Mouse (Mus musculus) small intestine, adult 2 months (tissue): ENCODE data around the gene Rab3il1. TPM values are rescaled to one million over a fixed set of nuclear protein-coding genes. Genes with fewer than 3 reads are reported as not detected.

ENCODE experiments used
- H3K27ac ChIP-seq: fragments of 200-500 bp; 2 replicates; pipeline ENCODE4 v1.5.1; 2012; ENCODE audit warnings: low read depth, low read length, control low read depth, inconsistent platforms; ENCODE audit not compliant: insufficient read depth
- H3K27me3 ChIP-seq: fragments of 200-500 bp; 2 replicates; pipeline ENCODE4 v1.6.1; 2012; ENCODE audit warnings: mild to moderate bottlenecking, moderate library complexity, low read length, inconsistent platforms; ENCODE audit not compliant: control insufficient read depth, insufficient read depth
- H3K36me3 ChIP-seq: fragments of 200-500 bp; 2 replicates; pipeline ENCODE4 v1.6.1; 2012; ENCODE audit warnings: mild to moderate bottlenecking, low read length, control low read depth, inconsistent platforms; ENCODE audit not compliant: control insufficient read depth, insufficient read depth
- H3K4me1 ChIP-seq: fragments of 200-500 bp; 2 replicates; pipeline ENCODE4 v1.6.1; 2012; ENCODE audit warnings: low read length, inconsistent platforms, mixed read lengths; ENCODE audit not compliant: control insufficient read depth, insufficient read depth, insufficient read length
- H3K4me3 ChIP-seq: fragments of 200-500 bp; 2 replicates; pipeline ENCODE4 v1.5.1; 2012; ENCODE audit warnings: low read depth, mild to moderate bottlenecking, control low read depth, inconsistent platforms, low read length, moderate library complexity
- CTCF ChIP-seq: fragments of 200-500 bp; IDR thresholded peaks from 2 replicates; pipeline ENCODE4 v1.5.1; 2012; ENCODE audit warnings: low read depth, mild to moderate bottlenecking, control low read depth, inconsistent platforms, low read length, moderate library complexity, mixed read lengths; ENCODE audit not compliant: insufficient replicate concordance, insufficient read length; ENCODE audit errors: extremely low read depth
- POLR2A ChIP-seq: fragments of 200-500 bp; IDR thresholded peaks from 2 replicates; pipeline ENCODE4 v1.6.1; 2012; ENCODE audit warnings: low read depth, mild to moderate bottlenecking, control low read depth, inconsistent platforms, low read length, moderate library complexity
- WGBS: fragments of 180-500 bp; shearing (Covaris S2); methylation state at CpG from one replicate; pipeline ENCODE4 v1.1.7; 2018; 5-methylcytosine and 5-hydroxymethylcytosine counted together
- polyA plus RNA-seq: library from polyadenylated mRNA; depleted of rRNA; stranded (reverse); fragments of >200 nt; gene quantifications from 2 replicates; pipeline ENCODE4 v1.2.3, GENCODE M21; 2012

Rab3il1 gene
- polyA plus RNA-seq, 1 experiment: 4.3 TPM

DNA sequence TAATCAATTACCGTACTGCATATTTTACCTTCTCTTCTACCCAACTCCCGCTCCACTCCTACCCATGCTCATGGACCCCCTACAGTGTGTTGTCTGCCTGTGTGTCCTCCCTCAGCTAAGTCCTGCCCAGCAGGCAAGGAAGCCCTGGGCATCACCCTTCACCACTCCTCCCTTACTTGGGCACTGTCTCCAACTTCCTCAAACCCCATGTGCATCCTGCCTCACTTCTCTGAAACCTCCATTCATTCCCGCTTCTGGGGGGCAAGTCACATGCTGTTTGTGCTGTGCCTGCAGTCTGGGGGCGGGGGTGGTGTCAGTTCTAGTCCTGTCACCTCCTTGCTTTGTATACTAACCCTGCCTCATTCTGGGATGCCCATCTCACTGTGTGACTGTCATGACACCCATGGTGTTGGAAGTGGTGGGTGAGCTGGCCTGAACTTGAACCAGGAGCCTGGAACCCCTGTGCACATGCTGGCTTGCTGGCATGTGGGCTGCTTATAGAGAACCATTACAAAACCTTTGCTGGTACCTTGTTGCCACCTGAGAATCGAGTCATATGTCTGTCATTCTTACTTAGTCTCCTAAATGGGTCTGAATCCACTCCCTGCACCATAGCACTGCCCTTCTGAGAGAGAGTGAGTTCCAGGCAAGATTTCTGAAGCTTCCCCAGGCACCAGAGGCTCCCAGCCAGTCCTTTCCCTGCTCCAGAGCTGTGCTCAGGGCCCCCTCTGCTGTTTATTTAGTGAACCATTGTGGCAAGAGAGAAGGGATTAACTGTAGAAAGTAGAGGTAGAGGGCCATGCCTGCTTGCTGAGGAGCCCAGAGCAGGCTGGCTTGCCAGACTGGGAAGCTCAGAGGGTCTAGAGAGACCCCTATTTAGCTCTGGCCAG, 21.2 kb downstream of the Rab3il1 start:
- Histone ChIP-seq H3K27me3 (no peaks in the 10 kb centered on the region), H3K4me1 (peaks cover 4% of the 10 kb centered on the region), H3K36me3 (no peaks in the 10 kb centered on the region), H3K4me3 (no peak overlapping the region), H3K27ac (no peak overlapping the region)
- 70% methylated on average over 5 of the region's 5 CpGs for WGBS
- TF ChIP-seq POLR2A (no peak), CTCF (peak; percentile 42; the same call in 1 of the 2 replicates)

DNA sequence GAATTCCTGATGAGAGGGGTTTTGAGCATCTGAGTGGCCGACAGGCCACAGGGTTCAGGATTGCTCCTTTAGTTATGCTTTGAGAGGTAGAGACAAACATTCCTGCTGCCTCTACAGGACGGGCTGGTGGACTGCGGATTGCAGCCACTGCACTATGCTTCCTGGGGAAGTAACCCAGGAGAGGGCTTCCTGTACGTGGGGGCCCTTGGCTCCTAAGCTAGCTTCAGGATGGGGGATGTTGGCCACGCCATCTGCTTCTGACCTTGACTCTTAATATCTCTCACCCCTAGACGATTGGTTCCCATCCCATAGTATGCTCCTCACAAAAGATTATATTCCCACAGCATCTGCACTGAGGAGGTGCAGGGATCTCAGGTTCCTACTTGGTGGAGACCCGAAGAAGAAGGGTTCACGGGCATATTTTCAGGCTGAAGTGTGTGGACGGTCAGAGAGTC, 21.9 kb downstream of the Rab3il1 start:
- WGBS: 73% methylated on average over 9 of the region's 9 CpGs
- Histone ChIP-seq H3K4me3 (no peak overlapping the region), H3K36me3 (no peaks in the 10 kb centered on the region), H3K27ac (no peak overlapping the region), H3K27me3 (no peaks in the 10 kb centered on the region), H3K4me1 (peaks cover 2% of the 10 kb centered on the region)
- TF ChIP-seq POLR2A (no peak), CTCF (no peak)

DNA sequence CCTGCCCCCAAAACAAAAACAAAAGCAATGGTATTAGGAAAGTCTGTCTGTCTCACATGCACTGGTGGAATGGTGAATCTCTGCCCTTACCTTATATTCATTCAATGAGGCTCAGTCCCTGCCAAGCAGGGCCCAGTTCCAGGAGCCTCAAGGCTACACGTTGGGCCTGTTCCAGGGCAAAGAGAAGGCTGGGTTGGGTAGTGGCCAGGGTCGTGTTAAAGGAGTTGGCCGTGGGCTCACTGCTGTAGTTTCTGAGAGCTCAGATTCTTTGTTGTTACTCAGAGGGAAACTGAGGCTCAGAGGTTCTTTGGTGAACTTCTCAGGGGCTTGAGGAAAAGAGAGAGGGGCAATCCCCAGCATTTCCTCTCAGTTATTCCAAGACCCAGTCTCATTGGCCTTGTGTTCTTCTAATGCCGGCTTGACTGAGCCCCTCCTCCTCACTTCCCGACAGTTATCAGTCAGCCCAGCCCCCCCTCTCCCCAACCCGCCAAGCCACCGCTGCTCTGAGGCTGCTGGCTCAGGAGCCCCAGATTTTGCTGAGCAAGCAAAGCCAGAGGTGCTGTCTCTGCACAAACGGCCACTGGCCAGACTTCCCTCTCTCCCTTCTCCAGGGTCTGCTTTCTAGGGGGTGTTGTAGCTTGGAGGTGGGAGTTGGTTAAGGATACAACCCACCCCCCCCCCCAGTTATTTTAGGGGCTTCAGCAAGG, 23.9 kb downstream of the Rab3il1 start:
- Histone ChIP-seq H3K4me3 (no peak overlapping the region), H3K27me3 (no peaks in the 10 kb centered on the region), H3K27ac (no peak overlapping the region), H3K36me3 (no peaks in the 10 kb centered on the region), H3K4me1 (no peaks in the 10 kb centered on the region)
- WGBS: 18% methylated on average over 8 of the region's 8 CpGs
- no peak for TF ChIP-seq POLR2A
- TF ChIP-seq CTCF: no peak

DNA sequence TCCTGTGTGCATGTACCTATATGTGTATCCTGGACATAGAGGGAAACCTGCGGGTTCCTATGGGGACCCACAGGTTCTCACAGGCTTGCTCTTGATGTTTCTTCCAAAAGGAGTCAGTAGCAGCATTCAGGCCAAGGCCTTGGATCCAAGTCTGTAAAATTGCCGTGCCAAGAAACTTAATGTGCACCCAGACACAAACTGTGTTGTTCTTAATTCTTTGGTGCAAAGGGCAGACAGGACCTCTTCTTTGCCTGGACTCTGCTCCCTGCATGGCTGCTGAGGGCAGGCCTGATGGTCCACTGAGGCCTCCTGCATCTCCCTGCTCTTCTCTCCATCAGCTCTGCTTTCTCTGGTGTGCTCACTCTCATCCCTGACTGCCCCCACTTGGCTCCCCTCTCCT, 28.3 kb downstream of the Rab3il1 start:
- no peaks in the 10 kb centered on the region for H3K4me1 ChIP-seq
- H3K27me3 ChIP-seq: no peaks in the 10 kb centered on the region; the same call in 1 of the 2 replicates
- WGBS: 71% methylated on average over 2 of the region's 2 CpGs
- no peak overlapping the region for H3K27ac ChIP-seq
- no peaks in the 10 kb centered on the region for H3K36me3 ChIP-seq
- H3K4me3 ChIP-seq: no peak overlapping the region
- no peak for TF ChIP-seq POLR2A
- no peak for TF ChIP-seq CTCF

DNA sequence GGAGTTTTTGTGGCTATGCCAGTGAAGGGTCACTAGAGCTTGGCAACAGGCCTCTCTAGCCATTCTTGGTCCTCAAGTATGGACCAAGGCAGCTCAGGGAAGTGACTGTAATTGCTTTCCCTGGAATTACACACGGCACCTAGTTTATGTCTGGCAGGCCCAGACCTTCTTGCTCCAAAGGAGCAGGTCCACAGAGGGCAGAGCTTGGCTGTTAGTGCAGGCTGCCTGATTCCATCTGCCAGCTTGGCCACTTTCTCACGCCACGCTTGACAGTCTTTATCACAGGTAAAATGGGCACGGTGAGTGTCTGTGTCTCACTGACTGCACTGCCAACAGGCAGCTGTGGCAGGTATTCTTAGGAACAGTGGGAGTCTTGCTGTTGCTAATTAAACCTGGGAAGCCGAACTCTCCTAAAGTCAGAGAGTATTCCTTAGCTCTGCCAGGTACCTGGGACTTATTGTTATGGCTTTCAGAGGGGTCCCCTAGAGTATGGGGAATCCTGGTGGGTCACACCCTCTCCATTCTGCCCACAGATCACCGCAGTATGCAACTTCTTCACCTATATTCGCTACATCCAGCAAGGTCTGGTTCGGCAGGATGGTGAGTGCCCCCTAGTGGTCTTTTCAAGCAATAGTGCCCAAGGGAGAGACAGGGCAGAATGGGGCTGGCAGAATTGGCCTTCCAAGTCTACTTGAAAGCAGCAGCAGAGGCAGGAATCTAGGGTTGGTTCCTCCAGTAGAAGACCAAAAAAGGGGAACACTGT, 31.9 kb downstream of the Rab3il1 start:
- Histone ChIP-seq H3K4me1 (no peaks in the 10 kb centered on the region), H3K36me3 (no peaks in the 10 kb centered on the region), H3K27ac (no peak overlapping the region), H3K27me3 (no peaks in the 10 kb centered on the region; the same call in 1 of the 2 replicates), H3K4me3 (no peak overlapping the region)
- 38% methylated on average over 8 of the region's 8 CpGs for WGBS
- TF ChIP-seq CTCF: peak; percentile 88; the same call in 1 of the 2 replicates
- TF ChIP-seq POLR2A: no peak

DNA sequence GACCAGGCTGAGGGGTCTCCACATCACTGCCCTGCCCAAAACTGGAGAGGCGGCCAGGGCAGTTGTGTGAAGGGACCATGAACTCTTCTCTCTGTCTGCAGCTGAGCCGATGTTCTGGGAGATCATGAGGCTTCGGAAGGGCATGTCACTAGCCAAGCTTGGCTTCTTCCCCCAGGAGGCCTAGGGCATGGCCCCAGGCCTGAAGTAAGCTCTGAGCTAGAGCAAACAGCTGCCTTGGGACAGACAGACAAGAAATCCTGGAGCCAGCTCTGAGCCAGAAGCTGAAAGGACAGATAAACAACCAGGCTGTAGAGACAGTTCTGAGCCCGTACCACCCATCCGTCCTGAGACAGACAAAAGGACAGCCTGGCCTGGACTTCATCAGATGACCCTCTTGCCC, 32.9 kb downstream of the Rab3il1 start:
- Histone ChIP-seq H3K36me3 (no peaks in the 10 kb centered on the region), H3K4me3 (no peak overlapping the region), H3K27me3 (no peaks in the 10 kb centered on the region; the same call in 1 of the 2 replicates), H3K27ac (no peak overlapping the region), H3K4me1 (no peaks in the 10 kb centered on the region; the same call in 1 of the 2 replicates)
- TF ChIP-seq CTCF (no peak), POLR2A (no peak)
- WGBS: 95% methylated on average over 5 of the region's 5 CpGs
